Mouse (Mus musculus) spleen, postnatal 0 days (tissue): Measurements from ENCODE around the gene Gm36176. TPM values are rescaled to one million over a fixed set of nuclear protein-coding genes. Genes with fewer than 3 reads are reported as not detected.

ENCODE experiments used
- polyA plus RNA-seq: library from polyadenylated mRNA; unstranded; fragments of >200 nt; fragmentation: Nextera tagmentation; extraction: Ambion mirVana; gene quantifications from 2 replicates; pipeline ENCODE4 v1.2.1, GENCODE M21; 2015

The Gm36176 gene
- not detected in 2 replicates for polyA plus RNA-seq

DNA sequence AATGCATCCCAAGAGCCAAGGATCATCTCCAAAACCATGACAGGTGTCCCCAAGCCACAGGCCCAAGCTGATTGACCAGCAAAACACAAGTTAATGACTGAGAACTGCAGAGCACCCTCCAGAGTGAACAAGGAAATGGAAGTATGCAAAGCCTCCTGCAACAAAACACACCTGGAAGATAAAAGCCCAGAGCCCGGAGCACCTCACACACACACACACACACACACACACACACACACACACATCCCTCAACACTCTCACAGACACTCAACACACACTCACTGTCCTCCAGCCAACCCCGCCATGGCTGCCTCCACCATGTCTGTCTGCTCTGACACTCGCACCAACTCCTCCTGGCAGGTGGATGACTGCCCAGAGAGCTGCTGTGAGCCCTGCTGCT lies at the start of gene Gm36176:
Gene Gm36176 (plus strand): TSS at position 301 of the 400 bp plus-strand sequence.

GRCm38 (mm10) chr10:77798921-77799508 lies 47.6 kb upstream of the Gm36176 start, which contains the start of gene Gm19668:
Gene Gm19668, minus strand, starts transcription at chr10:77799133.

DNA sequence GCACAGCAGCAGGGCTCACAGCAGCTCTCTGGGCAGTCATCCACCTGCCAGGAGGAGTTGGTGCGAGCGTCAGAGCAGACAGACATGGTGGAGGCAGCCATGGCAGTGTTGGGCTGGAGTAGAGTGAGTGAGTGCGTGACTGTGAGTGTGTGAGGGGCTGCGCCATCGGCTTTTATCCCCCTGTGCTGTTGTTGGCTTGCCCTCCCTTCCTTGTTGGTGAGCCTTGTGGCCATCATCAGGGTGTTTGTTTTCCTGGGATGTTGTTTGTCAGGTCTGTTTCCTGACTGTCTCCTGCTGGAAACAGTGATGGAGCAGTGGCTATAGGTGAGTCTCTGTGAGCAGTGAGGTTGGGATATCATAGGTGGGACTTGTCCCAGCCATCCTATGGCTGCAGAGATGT lies 34.9 kb upstream of the Gm36176 start, which contains the start of gene Gm9507:
Gene Gm9507 (minus strand): TSS at position 101 of the 400 bp plus-strand sequence.

GRCm38 (mm10) chr10:77814382-77814781 lies 32.2 kb upstream of the Gm36176 start, which contains the start of gene Gm2696:
Gene Gm2696, plus strand, starts transcription at chr10:77814682.

GRCm38 (mm10) chr10:77826951-77827350 lies 19.7 kb upstream of the Gm36176 start, which contains the start of gene Krtap10-4:
Gene Krtap10-4, minus strand, starts transcription at chr10:77827095.

GRCm38 (mm10) chr10:77835647-77836046 lies 11.0 kb upstream of the Gm36176 start, which contains the start of gene Krtap10-10:
Gene Krtap10-10, plus strand, starts transcription at chr10:77835947.

DNA sequence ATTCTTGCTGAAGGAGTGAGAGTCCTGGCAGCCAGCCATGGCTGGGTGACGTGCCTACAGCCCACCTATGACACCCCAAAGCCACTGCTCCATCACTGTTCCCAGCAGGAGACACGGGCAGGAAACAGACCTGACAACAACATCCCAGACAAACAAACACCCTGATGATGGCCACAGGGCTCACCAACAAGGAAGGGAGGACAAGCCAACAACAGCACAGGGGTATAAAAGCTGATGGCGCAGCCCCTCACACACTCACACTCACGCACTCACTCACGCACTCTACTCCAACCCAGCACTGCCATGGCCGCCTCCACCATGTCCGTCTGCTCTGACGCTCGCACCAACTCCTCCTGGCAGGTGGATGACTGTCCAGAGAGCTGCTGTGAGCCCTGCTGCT lies 6.0 kb downstream of the Gm36176 start, which contains the start of gene Gm10318:
Gene Gm10318 (plus strand): TSS at position 301 of the 400 bp plus-strand sequence.

GRCm38 (mm10) chr10:77861675-77862074 lies 15.1 kb downstream of the Gm36176 start, which contains the start of gene Gm3285:
Gene Gm3285, plus strand, starts transcription at chr10:77861975.

Other genes starting within 250 kb of the Gm36176 start
- 163 and 182 TPM in 2 replicates for gene Sumo3, start 240.7 kb upstream of the Gm36176 start, polyA plus RNA-seq
- gene Gm49325, start 240.6 kb upstream of the Gm36176 start, polyA plus RNA-seq: 5.2 and 12.6 TPM in 2 replicates
- 41.2 and 42.6 TPM in 2 replicates for gene Ube2g2, start 224.5 kb upstream of the Gm36176 start, polyA plus RNA-seq
- gene Tspear, start 160.2 kb upstream of the Gm36176 start, polyA plus RNA-seq: 0.10 TPM in 1 of 2 replicates, not detected in the other
- gene Gm19402, start 156.0 kb upstream of the Gm36176 start, polyA plus RNA-seq: not detected in 2 replicates
- not detected in 2 replicates for gene Gm9508, start 149.6 kb upstream of the Gm36176 start, polyA plus RNA-seq
- not detected in 2 replicates for gene Gm10272, start 140.2 kb upstream of the Gm36176 start, polyA plus RNA-seq
- gene Gm10024, start 135.3 kb upstream of the Gm36176 start, polyA plus RNA-seq: not detected in 2 replicates
- gene Gm10142, start 131.0 kb upstream of the Gm36176 start, polyA plus RNA-seq: not detected in 2 replicates
- not detected in 2 replicates for gene Krtap12-1, start 126.2 kb upstream of the Gm36176 start, polyA plus RNA-seq
- not detected in 2 replicates for gene Gm10100, start 120.3 kb upstream of the Gm36176 start, polyA plus RNA-seq
- not detected in 2 replicates for gene Gm18596, start 104.2 kb upstream of the Gm36176 start, polyA plus RNA-seq
- gene Gm9736, start 95.4 kb upstream of the Gm36176 start, polyA plus RNA-seq: not detected in 2 replicates
- not detected in 2 replicates for gene Gm3233, start 87.1 kb upstream of the Gm36176 start, polyA plus RNA-seq
- not detected in 2 replicates for gene Gm3238, start 75.5 kb upstream of the Gm36176 start, polyA plus RNA-seq
- not detected in 2 replicates for gene Gm7138, start 69.9 kb upstream of the Gm36176 start, polyA plus RNA-seq
- not detected in 2 replicates for gene Gm3250, start 64.3 kb upstream of the Gm36176 start, polyA plus RNA-seq
- not detected in 2 replicates for gene Gm7137, start 58.6 kb upstream of the Gm36176 start, polyA plus RNA-seq
- gene Gm9639, start 51.7 kb upstream of the Gm36176 start, polyA plus RNA-seq: not detected in 2 replicates
- not detected in 2 replicates for gene Gm19668, start 47.7 kb upstream of the Gm36176 start, polyA plus RNA-seq
- gene Gm9507, start 35.0 kb upstream of the Gm36176 start, polyA plus RNA-seq: not detected in 2 replicates
- gene Gm2696, start 32.1 kb upstream of the Gm36176 start, polyA plus RNA-seq: not detected in 2 replicates
- gene Krtap10-4, start 19.7 kb upstream of the Gm36176 start, polyA plus RNA-seq: not detected in 2 replicates
- not detected in 2 replicates for gene Krtap10-10, start 10.9 kb upstream of the Gm36176 start, polyA plus RNA-seq
- gene Gm10318, start 6.1 kb downstream of the Gm36176 start, polyA plus RNA-seq: not detected in 2 replicates
- gene Gm3285, start 15.2 kb downstream of the Gm36176 start, polyA plus RNA-seq: not detected in 2 replicates
- 0.45 and 0.57 TPM in 2 replicates for gene Lrrc3, start 55.7 kb downstream of the Gm36176 start, polyA plus RNA-seq
- gene Trpm2, start 123.8 kb downstream of the Gm36176 start, polyA plus RNA-seq: 7.4 and 8.4 TPM in 2 replicates
- 7.3 and 8.6 TPM in 2 replicates for gene 1810043G02Rik, start 131.7 kb downstream of the Gm36176 start, polyA plus RNA-seq
- 39.6 and 40.7 TPM in 2 replicates for gene Pfkl, start 163.3 kb downstream of the Gm36176 start, polyA plus RNA-seq
- 0.50 and 0.57 TPM in 2 replicates for gene Dnmt3l, start 195.1 kb downstream of the Gm36176 start, polyA plus RNA-seq
- gene Aire, start 196.8 kb downstream of the Gm36176 start, polyA plus RNA-seq: 0.07 TPM in 1 of 2 replicates, not detected in the other
- 3.8 and 4.9 TPM in 2 replicates for gene Icosl, start 222.5 kb downstream of the Gm36176 start, polyA plus RNA-seq